Mouse (Mus musculus) retina, postnatal 1 day (tissue): ENCODE measurements around the gene Ndufs4.
"Not testable (repeated sequence)": the region's sequence is repeated elsewhere in the genome, so short reads cannot be mapped to it uniquely, and the experiment has no call there.

Experiments
- DNase-seq: peaks from one replicate; pipeline ENCODE4 v3.0.0-alpha.2; 2012

The Ndufs4 gene

GRCm38 (mm10) chr13:114319835-114320389, 68.1 kb downstream of the Ndufs4 start:
- DNase-seq, result no peak

- DNase-seq, result no peak
Observed at GRCm38 (mm10) chr13:114319136-114319535, 68.9 kb downstream of the Ndufs4 start.

- DNase-seq, result no peak
Observed at GRCm38 (mm10) chr13:114315374-114315773, 72.7 kb downstream of the Ndufs4 start.

- no peak for DNase-seq
Observed at GRCm38 (mm10) chr13:114314953-114315352, 73.1 kb downstream of the Ndufs4 start.

- no peak for DNase-seq
Observed at GRCm38 (mm10) chr13:114310591-114310990, 77.5 kb downstream of the Ndufs4 start.

GRCm38 (mm10) chr13:114304684-114305083, 83.4 kb downstream of the Ndufs4 start:
- DNase-seq, result no peak

- no peak for DNase-seq
Observed at GRCm38 (mm10) chr13:114303466-114304175, 84.4 kb downstream of the Ndufs4 start.

GRCm38 (mm10) chr13:114297761-114298160, 90.3 kb downstream of the Ndufs4 start:
- no peak for DNase-seq

GRCm38 (mm10) chr13:114296556-114296955, 91.5 kb downstream of the Ndufs4 start:
- no peak for DNase-seq

GRCm38 (mm10) chr13:114289411-114289810, 98.6 kb downstream of the Ndufs4 start:
- no peak for DNase-seq

- no peak for DNase-seq
Observed at GRCm38 (mm10) chr13:114288511-114288910, 99.5 kb downstream of the Ndufs4 start.

- not testable (repeated sequence) for DNase-seq
Observed at GRCm38 (mm10) chr13:114278690-114279089, 109.4 kb downstream of the Ndufs4 start.

GRCm38 (mm10) chr13:114277277-114277676, 110.8 kb downstream of the Ndufs4 start:
- DNase-seq, result no peak

GRCm38 (mm10) chr13:114271410-114272105, 116.5 kb downstream of the Ndufs4 start:
- no peak for DNase-seq

GRCm38 (mm10) chr13:114267741-114268140, 120.3 kb downstream of the Ndufs4 start:
- no peak for DNase-seq

GRCm38 (mm10) chr13:114260486-114261205, 127.4 kb downstream of the Ndufs4 start:
- DNase-seq, result peak; percentile 9

GRCm38 (mm10) chr13:114254697-114255096, 133.4 kb downstream of the Ndufs4 start:
- DNase-seq, result no peak
